Mouse (Mus musculus) activated CD4-positive, CD25-positive, alpha-beta regulatory T cell, adult 4 months (primary cell): ENCODE results near the gene Lilra6. TPM values are rescaled to one million over a fixed set of nuclear protein-coding genes. Genes with fewer than 3 reads are reported as not detected.
"Not testable (repeated sequence)": the region's sequence is repeated elsewhere in the genome, so short reads cannot be mapped to it uniquely, and the experiment has no call there.

Experiments
- ATAC-seq: one replicate; pipeline ENCODE4 v1.8.0; 2017
- polyA plus RNA-seq, 2 experiments: library from polyadenylated mRNA; unstranded; fragments of 100-300 nt; shearing (Covaris generic); gene quantifications; one replicate each; pipeline ENCODE4 v1.2.1; 2017

The Lilra6 gene
- polyA plus RNA-seq: not detected

GRCm38 (mm10) chr7:3915387-3915786, at the start of gene Lilra6:
Gene Lilra6, minus strand, starts transcription at chr7:3915503.
- ATAC-seq: not testable (repeated sequence)

- ATAC-seq: no peak
These were observed 46.7 kb upstream of the Lilra6 start for GRCm38 (mm10) chr7:3962017-3962416.

- ATAC-seq: no peak
These were observed 42.1 kb upstream of the Lilra6 start for GRCm38 (mm10) chr7:3957387-3957786.

GRCm38 (mm10) chr7:3949159-3949558, 33.9 kb upstream of the Lilra6 start:
- ATAC-seq: no peak

- ATAC-seq: no peak
These were observed 32.9 kb upstream of the Lilra6 start for GRCm38 (mm10) chr7:3948223-3948622.

- no peak for ATAC-seq
These were observed 30.8 kb upstream of the Lilra6 start for GRCm38 (mm10) chr7:3946117-3946516.

GRCm38 (mm10) chr7:3940915-3941314, 25.6 kb upstream of the Lilra6 start:
- ATAC-seq: no peak

- no peak for ATAC-seq
These were observed 24.7 kb upstream of the Lilra6 start for GRCm38 (mm10) chr7:3939866-3940525.

GRCm38 (mm10) chr7:3935473-3935872, 20.2 kb upstream of the Lilra6 start:
- not testable (repeated sequence) for ATAC-seq

- ATAC-seq: no peak
These were observed 11.6 kb downstream of the Lilra6 start for GRCm38 (mm10) chr7:3903704-3904103.

- not testable (repeated sequence) for ATAC-seq
These were observed 17.2 kb downstream of the Lilra6 start, which contains the start of gene Gm14548 for GRCm38 (mm10) chr7:3898036-3898590. Gene Gm14548, minus strand, starts transcription at chr7:3898120.

- not testable (repeated sequence) for ATAC-seq
These were observed 40.3 kb downstream of the Lilra6 start for GRCm38 (mm10) chr7:3875032-3875431.

Other genes starting within 250 kb of the Lilra6 start
- 1 to 10 TPM; 6.6 to 8.6 TPM for gene Leng1, start 249.7 kb downstream of the Lilra6 start, polyA plus RNA-seq
- gene Tmc4, start 237.9 kb downstream of the Lilra6 start, polyA plus RNA-seq: 1 to 10 TPM; 4.1 to 9.2 TPM
- 10 to 100 TPM in 1 of 2 experiments, 1 to 10 TPM in 1; 7.5 to 10.4 TPM for gene Tsen34, start 222.6 kb downstream of the Lilra6 start, polyA plus RNA-seq
- 10 to 100 TPM; 13.8 to 27.6 TPM for gene Mboat7, start 222.0 kb downstream of the Lilra6 start, polyA plus RNA-seq
- gene Rps9, start 211.5 kb downstream of the Lilra6 start, polyA plus RNA-seq: 1,000 to 10,000 TPM; 4,746 to 5,361 TPM
- under 1 TPM in 1 of 2 experiments, not detected in 1; 0.61 TPM for gene Pirb, start 195.1 kb downstream of the Lilra6 start, polyA plus RNA-seq
- gene Gm15448, start 89.8 kb downstream of the Lilra6 start, polyA plus RNA-seq: not detected
- gene Pira2, start 70.5 kb downstream of the Lilra6 start, polyA plus RNA-seq: under 1 TPM in 1 of 2 experiments, not detected in 1; 0.15 TPM
- gene Gm14548, start 17.4 kb downstream of the Lilra6 start, polyA plus RNA-seq: not detected
- gene Lair1, start 147.7 kb upstream of the Lilra6 start, polyA plus RNA-seq: 1 to 10 TPM; 5.3 to 6.9 TPM
- under 1 TPM; 0.45 to 0.53 TPM for gene Ttyh1, start 203.9 kb upstream of the Lilra6 start, polyA plus RNA-seq
- 10 to 100 TPM; 26.1 to 29.3 TPM for gene Leng8, start 221.5 kb upstream of the Lilra6 start, polyA plus RNA-seq
- gene Leng9, start 234.9 kb upstream of the Lilra6 start, polyA plus RNA-seq: 1 to 10 TPM; 5.5 to 6.1 TPM
- not detected for gene Cdc42ep5, start 249.4 kb upstream of the Lilra6 start, polyA plus RNA-seq